Mouse (Mus musculus) retina, postnatal 1 day (tissue): ENCODE results near the gene Mroh3.
A peak's percentile ranks its signal among the peaks of the same experiment; 100 is the strongest.

Experiments used
- DNase-seq: peaks from one replicate; pipeline ENCODE4 v3.0.0-alpha.2; 2012

Gene Mroh3

GRCm38 (mm10) chr1:136151371-136151770 is 61.3 kb downstream of the Mroh3 start:
- no peak for DNase-seq

GRCm38 (mm10) chr1:136149702-136150101 is 62.9 kb downstream of the Mroh3 start:
- no peak for DNase-seq

- DNase-seq = no peak
Observed at GRCm38 (mm10) chr1:136143514-136143913, 69.1 kb downstream of the Mroh3 start.

GRCm38 (mm10) chr1:136142336-136142735 is 70.3 kb downstream of the Mroh3 start:
- peak; percentile 90 for DNase-seq

GRCm38 (mm10) chr1:136141176-136141950 is 71.3 kb downstream of the Mroh3 start:
- no peak for DNase-seq

- DNase-seq = peak; percentile 77
Observed at GRCm38 (mm10) chr1:136139990-136140640, 72.5 kb downstream of the Mroh3 start.

GRCm38 (mm10) chr1:136138191-136138830 is 74.3 kb downstream of the Mroh3 start:
- no peak for DNase-seq

GRCm38 (mm10) chr1:136137575-136137974 is 75.1 kb downstream of the Mroh3 start:
- peak; percentile 89 for DNase-seq

- no peak for DNase-seq
Observed at GRCm38 (mm10) chr1:136137071-136137531, 75.5 kb downstream of the Mroh3 start.

- DNase-seq = peak; percentile 38
Observed at GRCm38 (mm10) chr1:136136547-136136946, 76.1 kb downstream of the Mroh3 start.

GRCm38 (mm10) chr1:136135777-136136444 is 76.7 kb downstream of the Mroh3 start:
- DNase-seq = no peak

GRCm38 (mm10) chr1:136135046-136135445 is 77.6 kb downstream of the Mroh3 start:
- DNase-seq = no peak

- DNase-seq = no peak
Observed at GRCm38 (mm10) chr1:136134547-136134946, 78.1 kb downstream of the Mroh3 start.

GRCm38 (mm10) chr1:136133570-136134240 is 78.9 kb downstream of the Mroh3 start:
- DNase-seq = peak; percentile 63

GRCm38 (mm10) chr1:136132386-136133201 is 80.0 kb downstream of the Mroh3 start:
- DNase-seq = peak; percentile 60
